Mouse (Mus musculus): ENCODE results near the gene Gm8653.
"Not testable (repeated sequence)": the region's sequence is repeated elsewhere in the genome, so short reads cannot be mapped to it uniquely, and the experiment has no call there.

Gene Gm8653

GRCm38 (mm10) chr7:22201164-22201563 lies at the start of gene Gm8653:
Gene Gm8653 (minus strand): TSS chr7:22201264.
- not testable (repeated sequence) for DNase-seq (ENCODE audit: low read depth, low spot score)

DNA sequence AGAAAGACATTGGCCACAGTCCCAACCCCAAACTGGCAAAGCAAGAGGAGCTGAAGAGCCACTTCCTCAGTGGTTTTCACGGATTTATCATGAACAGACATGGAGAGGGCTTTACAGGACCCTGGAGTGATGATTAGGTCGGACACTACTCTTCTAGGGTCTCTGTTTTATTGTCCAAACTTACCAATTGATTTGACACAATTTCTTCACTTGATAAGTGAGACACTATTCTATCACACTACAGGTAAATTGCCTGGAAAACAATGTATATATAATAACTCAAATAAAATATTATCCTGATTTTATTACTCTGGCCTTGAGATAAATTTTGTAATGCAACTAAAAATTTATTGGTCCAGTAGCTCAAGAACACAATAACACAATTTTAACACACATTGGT lies 28.3 kb upstream of the Gm8653 start, which contains the start of gene Gm8453:
TSS of gene Gm8453 (minus strand) at position 101 of the 400 bp plus-strand sequence.
- not testable (repeated sequence) for DNase-seq (ENCODE audit: low read depth, low spot score)

DNA sequence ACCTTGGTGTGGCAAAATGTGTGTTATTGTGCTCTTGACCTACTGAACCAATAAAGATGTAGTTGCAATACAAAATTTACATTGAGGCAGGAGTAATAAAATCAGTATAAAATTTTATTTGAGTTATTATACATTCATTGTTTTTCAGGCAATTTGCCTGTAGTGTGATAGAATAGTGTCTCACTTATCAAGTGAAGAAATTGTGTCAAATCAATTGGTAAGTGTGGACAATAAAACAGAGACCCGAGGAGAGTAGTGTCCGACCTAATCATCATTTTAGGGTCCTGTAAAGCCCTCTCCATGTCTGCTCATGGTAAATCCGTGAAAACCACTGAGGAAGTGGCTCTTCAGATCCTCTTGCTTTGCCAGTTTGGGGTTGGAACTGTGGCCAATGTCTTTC lies 12.0 kb downstream of the Gm8653 start, which contains the start of gene Vmn1r143:
TSS of gene Vmn1r143 (plus strand) at position 301 of the 400 bp plus-strand sequence.
- DNase-seq (ENCODE audit: low read depth, low spot score): not testable (repeated sequence)

GRCm38 (mm10) chr7:22163935-22164334 lies 37.1 kb downstream of the Gm8653 start, which contains the start of gene Vmn1r142:
Gene Vmn1r142 (minus strand): TSS chr7:22164035.
- DNase-seq (ENCODE audit: low read depth, low spot score): not testable (repeated sequence)

Measured in 3T3-L1 (cell line).